Mouse (Mus musculus) ES-E14 (cell line): Measurements from ENCODE around the gene Spon2. TPM values are rescaled to one million over a fixed set of nuclear protein-coding genes. Genes with fewer than 3 reads are reported as not detected.

Experiments used
- DNase-seq: peaks from one replicate; pipeline ENCODE4 v3.0.0-alpha.2; 2013; ENCODE audit warnings: low read depth, low spot score
- H3K27ac ChIP-seq: 2 replicates; pipeline ENCODE4 v1.5.1; 2012; ENCODE audit warnings: low read depth, mild to moderate bottlenecking, low read length, moderate library complexity, mixed read lengths; ENCODE audit not compliant: poor library complexity, insufficient read depth, severe bottlenecking
- H3K36me3 ChIP-seq: 2 replicates; pipeline ENCODE4 v1.6.1; 2012; ENCODE audit warnings: mild to moderate bottlenecking, low read length, moderate library complexity, mixed read lengths; ENCODE audit not compliant: control insufficient read depth, poor library complexity, insufficient read depth, severe bottlenecking
- H3K4me1 ChIP-seq, 2 experiments: fragments of 150-350 bp in 1 of 2; sonication (generic) in 1 of 2; 2 replicates each; pipeline ENCODE4 v1.6.1; 2012; ENCODE audit warnings: low read length in 2 of 2, mild to moderate bottlenecking in 1 of 2, mixed read lengths in 1 of 2; ENCODE audit not compliant: control insufficient read depth in 2 of 2, insufficient read depth in 2 of 2, poor library complexity in 1 of 2
- H3K4me3 ChIP-seq, 2 experiments: fragments of 150-350 bp in 1 of 2; sonication (generic) in 1 of 2; 2 replicates each; pipeline ENCODE4 v1.5.1; 2012; ENCODE audit warnings: low read length in 2 of 2, low read depth in 1 of 2, mild to moderate bottlenecking in 1 of 2, mixed read lengths in 1 of 2; ENCODE audit not compliant: insufficient read depth in 1 of 2, poor library complexity in 1 of 2, severe bottlenecking in 1 of 2
- H3K9ac ChIP-seq: 2 replicates; pipeline ENCODE4 v1.6.1; 2012; ENCODE audit warnings: low read depth, mild to moderate bottlenecking, low read length, mixed read lengths; ENCODE audit not compliant: poor library complexity, insufficient read depth, severe bottlenecking
- H3K9me3 ChIP-seq: fragments of 150-350 bp; sonication (generic); 2 replicates; pipeline ENCODE4 v1.6.1; 2012; ENCODE audit warnings: low read depth, mild to moderate bottlenecking, low read length; ENCODE audit not compliant: control insufficient read depth, insufficient read depth
- CHD2 ChIP-seq: IDR thresholded peaks from 2 replicates; pipeline ENCODE4 v1.6.1; 2014; ENCODE audit warnings: mild to moderate bottlenecking, low read depth, low read length, inconsistent platforms
- HCFC1 ChIP-seq: IDR thresholded peaks from 2 replicates; pipeline ENCODE4 v1.6.1; 2012; ENCODE audit warnings: low read length, inconsistent platforms, borderline replicate concordance; ENCODE audit not compliant: insufficient read depth
- MAFK ChIP-seq: IDR thresholded peaks from 2 replicates; pipeline ENCODE4 v1.6.1; 2014; ENCODE audit warnings: mild to moderate bottlenecking, low read depth, low read length, inconsistent platforms; ENCODE audit not compliant: insufficient read depth
- ZC3H11A ChIP-seq: IDR thresholded peaks from 2 replicates; pipeline ENCODE4 v1.6.1; 2012; ENCODE audit warnings: low read depth, mild to moderate bottlenecking, inconsistent platforms, low read length, borderline replicate concordance
- ZNF384 ChIP-seq: IDR thresholded peaks from 2 replicates; pipeline ENCODE4 v1.6.1; 2012; ENCODE audit warnings: low read depth, low read length, inconsistent platforms
- in situ Hi-C, 2 experiments: fragments of 600-800 bp; cut with MboI; formaldehyde crosslinking; loops; one replicate each; pipeline ENCODE4 v1.15.1; 2025; ENCODE audit warnings: low sequenced_read_pairs in 2 of 2, inconsistent platforms in 1 of 2; ENCODE audit not compliant: unreplicated experiment in 2 of 2
- total RNA-seq: library from RNA; depleted of rRNA; stranded (reverse); fragments of 300-350 nt; gene quantifications from 2 replicates; pipeline ENCODE4 v1.2.3, GENCODE M21; 2012; rRNA removed

The Spon2 gene
- 2.5 and 2.8 TPM in 2 replicates for total RNA-seq

GRCm38 (mm10) chr5:33218081-33218480 lies at the start of gene Spon2:
Gene Spon2 (minus strand): TSS chr5:33218455.
- Histone ChIP-seq H3K4me1 (peaks cover 4 to 19% of the 10 kb centered on the region in 2 experiments; a peak in 3 of 4 replicates), H3K9ac (no peak within 1 kb of the TSS), H3K9me3 (no peaks in the 10 kb centered on the region), H3K36me3 (no peaks in the 10 kb centered on the region), H3K4me3 (no peak within 1 kb of the TSS), H3K27ac (no peak within 1 kb of the TSS)
- in situ Hi-C loops: no loop called here
- peak; percentile 62 for DNase-seq
- no peak for TF ChIP-seq CHD2
- TF ChIP-seq HCFC1: no peak
- TF ChIP-seq ZNF384: no peak
- TF ChIP-seq ZC3H11A: no peak
- TF ChIP-seq MAFK: no peak

DNA sequence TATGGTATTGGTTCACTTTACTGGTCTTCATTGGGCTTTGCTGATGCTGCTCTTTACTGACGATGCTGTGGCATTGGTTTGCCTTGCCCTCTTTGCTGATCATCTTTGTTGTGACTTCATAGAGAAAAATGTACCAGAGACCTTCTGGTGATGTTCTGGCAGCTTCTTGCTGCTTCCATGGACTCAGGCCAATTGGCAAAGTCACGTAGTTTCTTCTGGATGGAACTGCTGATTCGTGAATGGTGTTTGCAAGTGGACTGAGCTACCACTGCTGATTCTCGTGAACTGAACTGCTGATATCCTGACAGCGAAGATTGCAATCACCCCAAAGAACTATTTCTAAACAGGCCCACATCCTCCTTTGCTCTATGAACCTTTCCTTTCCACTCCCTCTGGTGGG lies 36.2 kb upstream of the Spon2 start:
- TF ChIP-seq ZC3H11A: no peak
- TF ChIP-seq ZNF384: no peak
- no peak for TF ChIP-seq HCFC1
- TF ChIP-seq MAFK: no peak
- TF ChIP-seq CHD2: no peak
- Histone ChIP-seq H3K36me3 (peaks cover 49% of the 10 kb centered on the region), H3K9me3 (no peaks in the 10 kb centered on the region), H3K9ac (no peak overlapping the region), H3K27ac (no peak overlapping the region), H3K4me3 (no peak overlapping the region), H3K4me1 (no peaks in the 10 kb centered on the region)
- in situ Hi-C loops: no loop called here
- DNase-seq: no peak

GRCm38 (mm10) chr5:33248186-33248585 lies 29.9 kb upstream of the Spon2 start:
- H3K36me3 ChIP-seq: peaks cover 37% of the 10 kb centered on the region; the same call in 1 of the 2 replicates

DNA sequence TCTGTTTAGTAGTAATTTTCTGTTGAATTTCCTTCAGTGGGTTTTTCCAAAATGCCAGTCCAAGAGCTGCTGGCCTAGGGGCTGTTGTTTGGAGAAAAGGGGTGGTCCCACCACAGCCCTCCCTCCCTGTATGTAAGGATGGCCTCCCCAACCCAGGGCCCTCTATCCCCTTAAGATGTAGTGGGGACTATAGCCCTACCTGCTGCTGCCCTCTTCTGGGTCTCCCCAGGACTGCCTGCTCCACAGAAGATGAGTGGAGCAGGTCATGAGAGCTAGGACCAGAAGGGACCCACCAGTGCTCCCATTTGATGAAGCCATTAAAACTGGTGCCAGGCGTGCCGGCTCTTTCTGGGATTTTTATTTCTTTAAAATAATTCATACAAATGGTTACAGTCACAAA lies 29.1 kb upstream of the Spon2 start:
- no peak for TF ChIP-seq ZC3H11A
- TF ChIP-seq CHD2: no peak
- no peak for TF ChIP-seq ZNF384
- no peak for TF ChIP-seq HCFC1
- no peak for TF ChIP-seq MAFK
- DNase-seq: no peak
- Histone ChIP-seq H3K9ac (no peak overlapping the region), H3K36me3 (peaks cover 36% of the 10 kb centered on the region; the same call in 1 of the 2 replicates), H3K27ac (no peak overlapping the region), H3K9me3 (no peaks in the 10 kb centered on the region), H3K4me3 (no peak overlapping the region), H3K4me1 (no peaks in the 10 kb centered on the region)
- in situ Hi-C loops: no loop called here

More at GRCm38 (mm10) chr5:33248186-33248585, 29.9 kb upstream of the Spon2 start:
- H3K9ac ChIP-seq: no peak overlapping the region
- H3K4me1 ChIP-seq: no peaks in the 10 kb centered on the region
- H3K9me3 ChIP-seq: no peaks in the 10 kb centered on the region
- H3K4me3 ChIP-seq: no peak overlapping the region
- no peak overlapping the region for H3K27ac ChIP-seq
- TF ChIP-seq MAFK (no peak), ZNF384 (no peak), HCFC1 (no peak), ZC3H11A (no peak), CHD2 (no peak)
- in situ Hi-C loops: no loop called here
- no peak for DNase-seq

DNA sequence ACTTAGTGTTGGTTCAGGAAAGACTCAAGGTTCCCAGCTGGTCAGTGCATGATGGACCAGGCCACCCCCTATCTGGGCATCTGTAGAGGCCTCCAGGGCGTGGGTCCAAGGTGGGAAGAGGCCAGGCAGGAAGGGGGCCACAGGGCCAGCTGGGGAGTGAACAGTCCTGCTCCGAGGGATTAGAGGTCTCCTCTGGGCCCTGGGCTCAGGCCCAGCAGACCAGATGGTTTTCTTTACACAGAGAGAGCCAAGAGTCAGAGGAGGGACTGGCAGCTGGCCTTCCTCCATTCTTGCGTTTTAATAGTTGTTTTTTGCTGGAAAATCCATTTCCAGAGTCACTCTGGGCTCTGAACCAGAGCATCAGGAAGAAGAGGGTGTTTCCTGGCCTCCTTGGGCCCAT lies 27.4 kb upstream of the Spon2 start:
- Histone ChIP-seq H3K36me3 (peaks cover 28% of the 10 kb centered on the region; the same call in 1 of the 2 replicates), H3K4me3 (no peak overlapping the region), H3K9me3 (no peaks in the 10 kb centered on the region), H3K4me1 (no peaks in the 10 kb centered on the region), H3K9ac (no peak overlapping the region), H3K27ac (no peak overlapping the region)
- in situ Hi-C loops: no loop called here
- no peak for TF ChIP-seq HCFC1
- TF ChIP-seq MAFK: no peak
- TF ChIP-seq CHD2: no peak
- no peak for TF ChIP-seq ZC3H11A
- no peak for TF ChIP-seq ZNF384
- no peak for DNase-seq
